Mouse (Mus musculus) c-Kit-negative CD71-positive TER-119-positive erythroid progenitor cells, embryonic 14.5 days (primary cell): ENCODE results near the gene Tnxb.

ENCODE experiments used
- DNase-seq: peaks from one replicate; pipeline ENCODE4 v3.0.0-alpha.2; 2013; ENCODE audit warnings: low read depth, low spot score

Tnxb gene

GRCm38 (mm10) chr17:34659897-34660214, 10.5 kb upstream of the Tnxb start:
- DNase-seq, result no peak

GRCm38 (mm10) chr17:34660259-34660820, 10.0 kb upstream of the Tnxb start:
- DNase-seq, result no peak

- no peak for DNase-seq
Measured at GRCm38 (mm10) chr17:34661121-34661591, 9.2 kb upstream of the Tnxb start.

GRCm38 (mm10) chr17:34662468-34662867, 7.9 kb upstream of the Tnxb start:
- DNase-seq, result no peak

- no peak for DNase-seq
Measured at GRCm38 (mm10) chr17:34662978-34663377, 7.4 kb upstream of the Tnxb start.

- DNase-seq, result no peak
Measured at GRCm38 (mm10) chr17:34663558-34663957, 6.8 kb upstream of the Tnxb start.

GRCm38 (mm10) chr17:34664472-34664871, 5.9 kb upstream of the Tnxb start:
- DNase-seq, result no peak

- no peak for DNase-seq
Measured at GRCm38 (mm10) chr17:34671151-34672066, 1.1 kb downstream of the Tnxb start.

GRCm38 (mm10) chr17:34672246-34672792, 2.0 kb downstream of the Tnxb start:
- no peak for DNase-seq

GRCm38 (mm10) chr17:34673139-34673538, 2.8 kb downstream of the Tnxb start:
- DNase-seq, result no peak

GRCm38 (mm10) chr17:34674524-34675204, 4.3 kb downstream of the Tnxb start:
- no peak for DNase-seq

- DNase-seq, result no peak
Measured at GRCm38 (mm10) chr17:34675205-34676092, 5.1 kb downstream of the Tnxb start.

- DNase-seq, result no peak
Measured at GRCm38 (mm10) chr17:34676093-34676460, 5.7 kb downstream of the Tnxb start.

GRCm38 (mm10) chr17:34676671-34677070, 6.3 kb downstream of the Tnxb start:
- DNase-seq, result no peak

GRCm38 (mm10) chr17:34680191-34680590, 9.9 kb downstream of the Tnxb start:
- no peak for DNase-seq

- DNase-seq, result no peak
Measured at GRCm38 (mm10) chr17:34680621-34681020, 10.3 kb downstream of the Tnxb start.

- DNase-seq, result no peak
Measured at GRCm38 (mm10) chr17:34681132-34681571, 10.8 kb downstream of the Tnxb start.

GRCm38 (mm10) chr17:34681881-34682536, 11.7 kb downstream of the Tnxb start:
- DNase-seq, result no peak

GRCm38 (mm10) chr17:34683179-34683578, 12.8 kb downstream of the Tnxb start:
- DNase-seq, result no peak

GRCm38 (mm10) chr17:34683686-34684220, 13.4 kb downstream of the Tnxb start:
- DNase-seq, result no peak
